Mouse (Mus musculus) urinary bladder, postnatal 14 days (tissue): ENCODE results near the gene Akr1b7.
A peak's percentile ranks its signal among the peaks of the same experiment; 100 is the strongest.
"Not testable (repeated sequence)": the region's sequence is repeated elsewhere in the genome, so short reads cannot be mapped to it uniquely, and the experiment has no call there.

Experiments
- DNase-seq: peaks from one replicate; pipeline ENCODE4 v3.0.0; 2021; ENCODE audit warnings: low spot score

The Akr1b7 gene

GRCm38 (mm10) chr6:34412023-34412422, at the start of gene Akr1b7:
Gene Akr1b7 (plus strand): TSS chr6:34412334.
- DNase-seq: peak; percentile 69

DNA sequence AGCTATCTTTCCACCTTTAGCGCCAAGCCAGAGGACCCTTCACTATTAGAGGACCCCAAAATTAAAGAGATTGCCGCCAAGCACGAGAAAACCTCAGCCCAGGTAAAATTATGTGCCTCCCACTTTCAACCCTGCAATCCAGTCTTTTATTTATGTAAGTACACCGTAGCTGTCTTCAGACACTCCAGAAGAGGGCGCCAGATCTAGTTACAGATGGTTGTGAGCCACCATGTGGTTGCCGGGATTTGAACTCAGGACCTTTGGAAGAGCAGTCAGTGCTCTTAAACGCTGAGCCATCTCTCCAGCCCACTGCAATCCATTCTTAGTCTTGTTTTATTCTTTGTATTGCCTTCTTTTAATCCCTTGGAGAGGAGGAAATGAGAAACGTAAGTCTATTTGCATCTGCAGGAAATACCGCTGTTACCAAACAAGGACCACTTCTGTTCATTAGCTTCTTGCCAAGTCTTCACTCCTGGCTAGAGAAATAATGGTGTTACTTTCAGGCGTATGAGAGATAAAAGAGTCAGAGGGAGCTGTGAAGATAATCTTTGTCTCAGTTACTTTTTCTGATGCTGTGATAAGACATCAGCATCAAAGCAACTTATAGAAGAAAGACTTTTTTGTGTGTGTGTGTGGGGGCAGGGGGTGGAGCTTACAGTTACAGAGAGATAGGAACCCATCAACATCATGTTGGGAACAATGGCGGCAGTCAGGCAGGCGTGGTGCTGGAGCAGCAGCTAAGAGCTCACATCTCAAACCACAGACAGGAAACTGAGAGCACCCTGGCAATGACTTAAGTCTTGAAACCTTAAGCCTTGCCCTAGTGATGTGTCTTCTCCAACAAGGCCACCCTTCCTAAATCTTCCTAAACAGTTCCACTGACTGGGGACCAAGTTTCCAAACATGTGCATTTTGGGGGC, 47.7 kb upstream of the Akr1b7 start:
- DNase-seq: no peak

DNA sequence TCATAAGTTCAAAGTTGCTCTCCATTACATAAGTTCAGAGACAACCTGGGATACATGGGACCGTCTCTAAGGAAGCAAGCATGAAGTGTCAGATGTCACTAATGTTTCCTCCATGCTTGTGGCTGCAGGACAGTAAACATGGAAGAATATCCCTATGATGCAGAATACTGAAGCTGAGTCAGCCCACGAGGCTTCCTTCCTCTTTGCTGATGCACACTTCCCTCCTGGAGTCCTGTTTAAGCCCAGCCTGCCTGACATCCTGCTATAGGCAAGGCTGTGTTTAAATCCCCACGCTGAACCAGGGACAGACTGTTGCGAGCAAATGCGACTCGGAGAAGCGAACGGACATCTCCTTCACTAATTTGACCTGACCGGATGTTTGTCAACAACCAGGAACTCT, 44.1 kb upstream of the Akr1b7 start:
- DNase-seq: no peak

- no peak for DNase-seq
Observed at GRCm38 (mm10) chr6:34370081-34370480, 42.1 kb upstream of the Akr1b7 start.

DNA sequence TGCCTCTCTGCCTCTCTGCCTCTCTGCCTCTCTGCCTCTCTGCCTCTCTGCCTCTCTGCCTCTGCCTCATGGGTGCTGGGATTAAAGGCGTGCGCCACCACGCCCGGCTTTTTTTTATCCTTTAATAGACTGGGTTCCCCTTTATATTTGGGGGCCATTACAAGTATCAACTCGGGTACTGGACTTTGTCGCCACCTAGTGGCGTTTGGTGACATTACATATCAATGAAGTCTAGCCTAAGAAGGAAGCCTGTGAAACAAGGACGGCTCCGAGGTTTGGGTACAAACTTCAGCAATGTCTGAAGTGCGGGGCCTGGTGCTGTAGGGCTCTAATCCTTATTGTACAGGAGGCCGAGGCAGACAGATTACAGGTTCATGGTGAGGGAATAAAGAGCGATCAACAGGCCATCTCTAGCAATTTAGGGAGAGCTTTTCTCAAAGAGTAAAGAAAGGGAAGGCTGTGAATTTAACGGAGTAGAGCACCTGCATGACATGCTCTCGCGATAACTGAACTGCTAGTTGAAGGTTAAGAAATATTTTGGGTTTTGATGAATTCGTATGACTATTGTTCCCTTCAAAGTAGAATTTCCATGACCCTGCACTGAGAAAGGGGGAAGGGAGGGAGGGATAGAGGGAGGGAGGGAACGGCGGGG, 40.3 kb upstream of the Akr1b7 start:
- DNase-seq: peak; percentile 83

- DNase-seq: no peak
Observed at GRCm38 (mm10) chr6:34373841-34374240, 38.3 kb upstream of the Akr1b7 start.

DNA sequence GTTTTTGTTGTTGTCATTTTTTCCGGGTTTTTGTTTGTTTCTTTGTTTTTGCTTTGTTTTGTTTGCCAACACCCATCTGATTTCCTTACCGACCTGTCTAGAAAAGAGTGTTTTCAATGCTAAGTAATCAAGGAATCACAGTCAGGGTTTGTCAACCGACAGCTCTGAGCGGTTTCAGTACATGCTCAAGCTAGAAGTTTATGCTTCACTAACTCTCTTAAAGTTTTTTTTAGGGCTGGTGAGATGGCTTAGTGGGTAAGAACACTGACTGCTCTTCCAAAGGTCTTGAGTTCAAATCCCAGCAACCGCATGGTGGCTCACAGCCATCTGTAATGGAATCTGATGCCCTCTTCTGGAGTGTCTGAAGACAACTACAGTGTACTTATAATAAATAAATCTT, 36.2 kb upstream of the Akr1b7 start:
- DNase-seq: not testable (repeated sequence)

DNA sequence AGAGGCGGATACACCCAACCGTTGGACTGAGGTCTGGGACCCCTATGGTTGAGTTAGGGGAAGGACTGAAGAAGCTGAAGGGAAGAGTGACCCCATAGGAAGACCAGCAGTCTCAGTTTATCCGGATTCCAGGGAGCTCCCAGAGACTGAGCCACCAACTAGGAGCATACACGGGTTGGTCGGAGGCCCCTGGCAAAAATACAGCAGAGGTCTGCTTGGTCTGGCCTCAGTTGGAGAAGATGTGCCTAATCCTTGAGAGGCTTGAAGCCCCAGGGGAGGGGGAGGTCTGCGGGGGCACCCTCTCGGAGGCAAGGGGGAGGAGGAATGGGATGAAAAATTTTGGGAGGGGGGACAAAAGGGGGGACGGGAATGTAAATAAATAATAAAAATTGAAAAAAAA, 28.7 kb upstream of the Akr1b7 start:
- no peak for DNase-seq

DNA sequence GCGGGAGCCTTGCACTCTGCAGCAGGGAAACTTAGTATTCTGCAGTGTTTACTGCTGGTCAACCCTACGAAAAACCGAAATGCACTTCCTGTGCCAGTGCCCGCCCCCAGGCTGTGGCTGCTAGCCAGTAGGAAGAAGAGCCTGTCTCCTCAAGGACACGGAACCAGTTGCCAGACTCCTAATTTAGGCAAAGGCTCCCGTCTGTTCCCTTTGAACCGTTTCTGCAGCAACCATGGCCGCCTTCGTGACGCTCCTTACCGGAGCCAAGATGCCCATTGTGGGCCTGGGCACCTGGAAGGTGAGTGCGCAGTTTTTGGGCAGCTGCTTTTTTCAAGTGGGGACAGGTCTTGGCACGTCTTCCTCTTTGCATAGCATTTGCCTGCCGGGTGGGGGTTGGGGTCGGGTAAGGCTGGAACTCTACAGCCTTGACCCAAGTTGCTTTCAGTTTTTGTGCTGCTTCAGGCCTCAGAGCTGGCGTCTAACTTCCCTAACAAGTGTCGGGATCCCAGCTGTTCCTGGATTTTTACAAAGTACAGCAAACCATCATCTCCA, 27.9 kb upstream of the Akr1b7 start, which contains the start of gene Akr1b10:
Akr1b10 (plus strand) TSS at position 109 of the 552 bp plus-strand sequence.
- DNase-seq: peak; percentile 85

GRCm38 (mm10) chr6:34384701-34385370, 27.3 kb upstream of the Akr1b7 start:
- DNase-seq: peak; percentile 77

- no peak for DNase-seq
Observed at GRCm38 (mm10) chr6:34388420-34389156, 23.5 kb upstream of the Akr1b7 start.

DNA sequence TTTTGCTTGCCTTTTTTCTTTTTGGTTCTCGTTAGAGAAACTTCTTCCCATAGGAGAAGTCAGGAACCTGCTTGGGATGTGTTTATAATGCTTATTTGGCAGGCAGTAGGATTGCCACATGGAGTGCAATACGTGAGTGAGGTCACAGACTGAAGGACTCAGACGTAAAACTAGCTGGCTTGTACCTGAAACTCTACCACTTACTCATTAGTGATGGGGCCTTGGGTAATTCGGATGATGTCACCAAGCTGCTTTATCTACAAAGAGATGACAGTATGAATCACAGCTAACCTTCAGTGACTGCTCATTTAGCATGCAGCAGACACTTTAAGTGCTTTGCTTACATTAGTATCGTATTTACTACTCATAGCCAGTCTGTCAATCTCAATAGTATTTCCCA, 16.2 kb upstream of the Akr1b7 start:
- DNase-seq: no peak

DNA sequence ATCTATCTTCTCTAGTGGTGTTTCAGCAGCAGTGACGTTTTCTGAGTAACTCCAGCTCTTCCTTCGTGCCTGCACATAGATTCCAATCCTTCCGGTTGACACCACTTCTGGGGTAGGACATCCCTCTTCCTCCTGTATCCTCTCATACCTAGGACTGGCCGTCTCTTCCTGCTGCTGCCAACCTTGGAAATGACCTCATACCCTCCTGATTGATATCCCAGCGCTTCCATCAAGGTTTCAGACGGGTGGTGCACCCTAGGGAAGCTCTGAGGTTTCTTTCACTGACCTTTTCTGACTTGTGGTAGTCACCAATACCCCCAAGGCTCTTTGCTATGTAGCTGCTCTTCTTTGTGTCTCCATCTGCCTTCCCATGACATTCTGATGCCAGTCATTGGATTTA, 13.7 kb upstream of the Akr1b7 start:
- no peak for DNase-seq

GRCm38 (mm10) chr6:34399606-34400220, 12.4 kb upstream of the Akr1b7 start:
- DNase-seq: no peak

- no peak for DNase-seq
Observed at GRCm38 (mm10) chr6:34400696-34401095, 11.4 kb upstream of the Akr1b7 start.

DNA sequence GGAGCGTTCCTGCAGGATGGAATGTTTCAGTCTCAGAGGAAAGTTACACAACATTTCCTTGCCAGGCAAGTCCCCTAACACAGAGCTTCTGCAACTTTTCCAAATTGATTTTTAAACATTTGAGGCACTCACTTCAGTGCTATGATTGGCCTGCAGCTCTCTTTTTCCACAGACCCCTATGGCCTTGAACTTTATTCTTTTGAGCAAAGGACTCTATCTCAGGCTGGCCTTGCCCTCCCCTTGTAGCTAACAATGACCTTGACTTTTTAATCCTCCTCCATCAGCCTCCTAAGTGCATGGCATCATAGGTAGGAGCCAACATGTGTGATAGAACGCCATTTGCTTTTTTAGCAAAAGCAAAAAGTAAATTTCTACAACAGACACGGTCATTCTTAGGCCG, 5.4 kb upstream of the Akr1b7 start:
- no peak for DNase-seq

DNA sequence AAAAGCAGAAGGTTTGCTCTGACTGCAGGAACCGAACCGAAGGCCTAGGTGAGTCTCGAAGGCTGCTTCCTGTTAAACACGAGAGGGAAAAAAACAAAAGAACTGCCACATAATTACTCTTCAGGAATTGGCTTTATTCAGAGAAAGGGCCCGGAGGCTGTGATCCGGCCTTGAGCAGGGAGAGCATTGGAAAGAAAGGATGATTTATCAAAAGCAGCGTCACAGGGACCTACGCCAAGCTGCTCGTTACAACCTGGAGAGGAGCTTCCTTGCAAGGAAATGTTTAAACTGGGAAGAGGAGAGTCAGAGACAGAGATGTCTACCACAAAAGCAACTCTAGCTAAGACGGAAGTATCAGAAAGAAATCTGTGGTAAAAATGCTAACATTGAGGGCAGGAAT, 4.7 kb upstream of the Akr1b7 start:
- no peak for DNase-seq

GRCm38 (mm10) chr6:34412688-34413087, 554 bp downstream of the Akr1b7 start:
- DNase-seq: no peak

DNA sequence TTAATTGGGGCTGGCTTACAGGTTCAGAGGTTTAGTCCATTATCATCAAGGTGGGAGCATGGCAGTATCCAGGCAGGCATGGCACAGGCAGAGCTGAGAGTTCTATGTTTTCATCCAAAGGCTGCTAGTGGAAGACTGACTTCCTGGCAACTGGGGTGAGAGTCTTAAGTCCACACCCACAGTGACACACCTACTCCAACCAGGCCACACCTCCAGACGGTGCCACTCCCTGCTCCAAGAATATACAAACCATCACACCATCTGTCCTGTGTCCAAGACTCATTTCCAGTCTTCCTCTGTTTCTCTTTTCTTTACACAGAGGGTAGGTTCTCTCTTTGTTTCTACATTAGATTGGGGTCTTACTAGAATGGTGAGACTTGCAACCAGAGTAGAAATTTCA, 1.3 kb downstream of the Akr1b7 start:
- DNase-seq: not testable (repeated sequence)

- no peak for DNase-seq
Observed at GRCm38 (mm10) chr6:34416521-34416920, 4.4 kb downstream of the Akr1b7 start.

- DNase-seq: no peak
Observed at GRCm38 (mm10) chr6:34419071-34419470, 6.9 kb downstream of the Akr1b7 start.
